Mouse (Mus musculus) ES-Bruce4 (cell line): ENCODE results near the gene Enkd1. TPM values are rescaled to one million over a fixed set of nuclear protein-coding genes. Genes with fewer than 3 reads are reported as not detected.

ENCODE experiments used
- H3K27ac ChIP-seq: 2 replicates; pipeline ENCODE4 v1.5.1; 2012; ENCODE audit warnings: low read length, inconsistent platforms; ENCODE audit not compliant: insufficient read depth
- H3K27me3 ChIP-seq: 2 replicates; pipeline ENCODE4 v1.6.1; 2012; ENCODE audit warnings: mild to moderate bottlenecking, low read length, inconsistent platforms; ENCODE audit not compliant: control insufficient read depth, poor library complexity, insufficient read depth, severe bottlenecking
- H3K36me3 ChIP-seq: 2 replicates; pipeline ENCODE4 v1.6.1; 2012; ENCODE audit warnings: inconsistent platforms, mild to moderate bottlenecking, low read length, moderate library complexity; ENCODE audit not compliant: control insufficient read depth, poor library complexity, insufficient read depth, severe bottlenecking
- H3K4me1 ChIP-seq: one replicate; pipeline ENCODE4 v1.8.1; 2011; ENCODE audit warnings: low read length; ENCODE audit not compliant: control insufficient read depth, insufficient read depth
- H3K4me3 ChIP-seq: 2 replicates; pipeline ENCODE4 v1.5.1; 2011; ENCODE audit warnings: low read depth, mild to moderate bottlenecking, low read length
- H3K9ac ChIP-seq: 2 replicates; pipeline ENCODE4 v1.6.1; 2012; ENCODE audit warnings: low read depth, mild to moderate bottlenecking, inconsistent platforms; ENCODE audit not compliant: poor library complexity, severe bottlenecking
- H3K9me3 ChIP-seq: replicated peaks from 2 replicates; pipeline ENCODE4 v1.6.1; 2012; ENCODE audit warnings: mild to moderate bottlenecking, low read length, inconsistent platforms; ENCODE audit not compliant: control insufficient read depth, poor library complexity, insufficient read depth, severe bottlenecking
- CTCF ChIP-seq: IDR thresholded peaks from one replicate; pipeline ENCODE4 v1.8.1; 2011; ENCODE audit warnings: low read depth, low read length
- EP300 ChIP-seq: IDR thresholded peaks from 2 replicates; pipeline ENCODE4 v1.6.1; 2011; ENCODE audit warnings: low read depth, low read length; ENCODE audit not compliant: insufficient read depth
- POLR2A ChIP-seq: IDR thresholded peaks from one replicate; pipeline ENCODE4 v1.8.1; 2011; ENCODE audit warnings: low read length; ENCODE audit not compliant: insufficient read depth
- polyA plus RNA-seq: library from polyadenylated mRNA; stranded (reverse); fragments of >200 nt; gene quantifications from 2 replicates; pipeline ENCODE4 v1.2.4, GENCODE M21; 2011; ENCODE audit warnings: low read depth; ENCODE audit not compliant: missing spikeins, insufficient read depth, insufficient read length

Enkd1 gene
- polyA plus RNA-seq: 18.6 and 20.1 TPM in 2 replicates

GRCm38 (mm10) chr8:105707498-105708403, at the start of gene Enkd1, which contains the start of gene 4933405L10Rik:
TSS of gene Enkd1 (minus strand) at chr8:105708210.
TSS of gene 4933405L10Rik (plus strand) at chr8:105707655.
- H3K27ac ChIP-seq: no peak within 1 kb of the TSS

DNA sequence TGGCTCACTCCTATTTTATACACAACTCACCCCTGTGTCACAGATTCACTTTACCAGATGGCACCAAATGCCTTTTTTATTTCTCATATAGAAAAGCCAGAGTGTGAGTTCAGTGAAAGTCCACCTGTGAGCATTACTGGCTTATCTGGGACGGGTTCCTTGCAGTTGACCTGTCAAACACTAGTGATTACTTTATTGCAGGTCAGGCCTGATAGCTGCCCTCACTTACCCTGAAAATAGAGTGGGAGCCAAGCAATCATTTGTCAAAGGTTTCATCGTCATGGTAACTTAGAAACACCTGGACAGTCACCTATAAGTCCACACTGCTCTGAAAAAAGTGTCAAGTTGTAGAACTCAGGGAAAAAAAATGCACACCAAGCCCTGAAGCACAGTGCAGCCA, 46.7 kb upstream of the Enkd1 start:
- Histone ChIP-seq H3K4me3 (no peak overlapping the region), H3K9ac (no peak overlapping the region), H3K4me1 (no peaks in the 10 kb centered on the region), H3K9me3 (no peaks in the 10 kb centered on the region), H3K36me3 (no peaks in the 10 kb centered on the region), H3K27me3 (no peaks in the 10 kb centered on the region), H3K27ac (no peak overlapping the region)
- TF ChIP-seq POLR2A (no peak), CTCF (no peak), EP300 (no peak)

More at GRCm38 (mm10) chr8:105707498-105708403, at the start of gene Enkd1, which contains the start of gene 4933405L10Rik:
- no peaks in the 10 kb centered on the region for H3K9me3 ChIP-seq
- H3K36me3 ChIP-seq: peaks cover 10% of the 10 kb centered on the region
- H3K27me3 ChIP-seq: no peaks in the 10 kb centered on the region
- H3K9ac ChIP-seq: peak within 1 kb of the TSS; percentile 81
- no peaks in the 10 kb centered on the region for H3K4me1 ChIP-seq
- H3K4me3 ChIP-seq: peak within 1 kb of the TSS; percentile 69
- TF ChIP-seq POLR2A: no peak
- no peak for TF ChIP-seq CTCF
- TF ChIP-seq EP300: no peak

GRCm38 (mm10) chr8:105753916-105754315, 45.9 kb upstream of the Enkd1 start:
- Histone ChIP-seq H3K9ac (no peak overlapping the region), H3K4me1 (no peaks in the 10 kb centered on the region), H3K27ac (no peak overlapping the region), H3K4me3 (no peak overlapping the region), H3K36me3 (no peaks in the 10 kb centered on the region), H3K27me3 (no peaks in the 10 kb centered on the region), H3K9me3 (no peaks in the 10 kb centered on the region)
- no peak for TF ChIP-seq EP300
- TF ChIP-seq POLR2A: no peak
- no peak for TF ChIP-seq CTCF

DNA sequence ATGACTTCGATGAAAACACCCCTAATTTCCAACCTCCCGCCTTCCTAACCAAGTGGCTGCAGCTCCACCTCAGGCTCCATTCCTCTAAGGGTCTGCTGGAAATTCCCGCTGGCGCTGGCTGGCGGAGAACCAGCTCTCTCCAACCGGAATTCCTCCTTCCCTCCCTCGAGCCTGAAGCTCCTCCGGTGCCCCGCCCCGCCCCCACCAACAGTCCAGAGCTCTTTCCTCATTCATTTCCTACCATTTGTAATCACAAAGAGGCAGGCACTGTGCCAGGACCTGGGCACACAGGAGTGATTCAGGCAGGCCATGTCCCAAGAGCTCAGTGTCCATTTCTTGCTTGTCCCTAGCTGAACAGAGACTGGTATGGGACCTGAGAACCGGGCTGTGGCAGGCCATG, 42.6 kb upstream of the Enkd1 start:
- Histone ChIP-seq H3K4me3 (peak overlapping the region; percentile 13), H3K27me3 (no peaks in the 10 kb centered on the region), H3K4me1 (no peaks in the 10 kb centered on the region), H3K9ac (peak overlapping the region; percentile 33; the same call in 1 of the 2 replicates), H3K27ac (no peak overlapping the region), H3K9me3 (no peaks in the 10 kb centered on the region), H3K36me3 (no peaks in the 10 kb centered on the region)
- TF ChIP-seq CTCF: no peak
- TF ChIP-seq EP300: no peak
- TF ChIP-seq POLR2A: no peak

DNA sequence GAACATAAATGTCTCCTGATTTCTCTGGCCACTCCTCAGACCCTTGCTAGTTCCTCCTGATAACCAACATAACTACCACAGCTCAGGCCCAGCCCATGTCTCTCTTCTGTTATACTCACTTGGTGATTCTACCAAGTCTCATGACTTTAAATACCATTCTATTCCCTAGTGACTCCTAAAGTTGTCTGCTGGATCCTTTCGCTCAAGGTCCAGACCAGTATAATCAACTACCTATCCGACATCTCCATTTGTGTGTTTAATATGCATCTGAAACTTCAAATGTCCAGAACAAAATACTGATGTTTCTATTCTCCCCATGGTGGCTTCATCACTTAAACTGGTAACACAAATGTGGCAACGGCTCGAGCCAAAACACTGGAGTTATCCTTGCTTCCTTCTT, 35.3 kb upstream of the Enkd1 start:
- Histone ChIP-seq H3K36me3 (no peaks in the 10 kb centered on the region), H3K9ac (no peak overlapping the region), H3K27ac (no peak overlapping the region), H3K4me1 (no peaks in the 10 kb centered on the region), H3K4me3 (no peak overlapping the region), H3K27me3 (no peaks in the 10 kb centered on the region), H3K9me3 (no peaks in the 10 kb centered on the region)
- no peak for TF ChIP-seq POLR2A
- no peak for TF ChIP-seq EP300
- TF ChIP-seq CTCF: no peak

DNA sequence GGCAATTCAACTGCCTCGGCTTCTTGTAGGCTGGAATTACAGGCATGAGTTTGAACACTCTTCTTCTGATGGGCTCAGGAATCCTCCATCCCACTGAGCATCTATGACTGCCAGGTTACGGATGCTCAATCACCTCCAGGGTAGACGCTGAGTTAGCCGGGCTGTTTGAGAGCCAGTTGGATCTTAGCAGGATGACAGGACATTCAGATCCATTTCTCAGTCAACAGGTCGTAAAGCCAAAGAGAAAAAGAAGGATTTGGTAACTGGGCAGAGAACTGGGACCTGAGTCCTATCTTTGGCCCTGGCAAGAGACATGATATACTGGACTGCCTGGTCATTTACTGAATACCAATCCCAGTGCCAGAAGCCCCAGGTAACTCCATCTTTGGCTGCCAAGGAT, 31.2 kb upstream of the Enkd1 start:
- H3K4me3 ChIP-seq: no peak overlapping the region
- H3K4me1 ChIP-seq: no peaks in the 10 kb centered on the region
- H3K27ac ChIP-seq: no peak overlapping the region
- H3K27me3 ChIP-seq: no peaks in the 10 kb centered on the region
- H3K36me3 ChIP-seq: no peaks in the 10 kb centered on the region
- no peak overlapping the region for H3K9ac ChIP-seq
- no peaks in the 10 kb centered on the region for H3K9me3 ChIP-seq
- no peak for TF ChIP-seq EP300
- TF ChIP-seq POLR2A: no peak
- no peak for TF ChIP-seq CTCF
